Comparison of ENCODE assay signal across 23 mouse cellular contexts in genomic region chr3:138839656-138840055, GRCm38 (mm10).
DNase-seq lines count a peak whose midpoint lies in the region; ATAC-seq and TF ChIP-seq lines count a peak whose summit lies in the region.
"Had no signal": no experiment of that assay in that cellular context is flagged by ENCODE, and none has a peak within 500 bp of the region (broad histone marks: within the 10 kb centered on the region; RNA-seq: fewer than 3 reads in every experiment).

No protein-coding gene starts in this region.

- H3K27ac ChIP-seq in lung, embryonic 16.5 days (ENCODE audit: low read length), result 0 out of 2 replicates have a peak overlapping the region, but pooled peaks have one; percentile 12
- no peak overlapping the region for H3K27ac ChIP-seq in intestine, embryonic 15.5 days
- H3K27ac ChIP-seq in forebrain, embryonic 16.5 days (ENCODE audit: low read length), result no peak overlapping the region
- no peak overlapping the region for H3K27ac ChIP-seq in heart, adult 2 months
- H3K27ac ChIP-seq: embryonic facial prominence, embryonic 12.5 days; forebrain, embryonic 13.5 days; gastrocnemius, adult 2 months; heart, embryonic 10.5 days; heart, embryonic 15.5 days; hindbrain, embryonic 15.5 days had no signal

- H3K9me3 ChIP-seq in lung, embryonic 16.5 days (ENCODE audit: control insufficient read depth, low read length), result no peaks in the 10 kb centered on the region
- no peaks in the 10 kb centered on the region for H3K9me3 ChIP-seq in intestine, embryonic 15.5 days
- H3K9me3 ChIP-seq in forebrain, embryonic 16.5 days (ENCODE audit: control insufficient read depth, low read length), result no peaks in the 10 kb centered on the region
- H3K9me3 ChIP-seq: embryonic facial prominence, embryonic 12.5 days; forebrain, embryonic 13.5 days; G1E; heart, embryonic 10.5 days; heart, embryonic 15.5 days; hindbrain, embryonic 15.5 days had no signal

- no peaks in the 10 kb centered on the region for H3K79me2 ChIP-seq in heart, adult 2 months (replicated peaks; ENCODE audit: control insufficient read depth, insufficient read depth, low read length)

- TF ChIP-seq POLR2A in heart, adult 2 months (IDR thresholded peaks at IDR 0.05; ENCODE audit: insufficient read depth, low read depth, low read length), result no peak

- TF ChIP-seq CTCF in heart, adult 2 months (IDR thresholded peaks at IDR 0.05), result no peak

- peak; percentile 27; the same call in 1 of the 2 replicates for ATAC-seq in lung, embryonic 16.5 days (ENCODE audit: low read depth)
- peak; percentile 55 for ATAC-seq in intestine, embryonic 15.5 days
- ATAC-seq in megakaryocyte progenitor cell, adult 5-6 weeks (replicated peaks; ENCODE audit: poor library complexity), result 0 out of 2 replicates have a peak, but pooled peaks have one; percentile 14
- no peak for ATAC-seq in forebrain, embryonic 16.5 days
- ATAC-seq: CD4-positive, CD25-positive, alpha-beta regulatory T cell, adult 4 months; forebrain, embryonic 13.5 days had no signal

- H3K27me3 ChIP-seq in lung, embryonic 16.5 days (ENCODE audit: control insufficient read depth, insufficient read depth, low read depth, low read length), result no peaks in the 10 kb centered on the region
- H3K27me3 ChIP-seq in intestine, embryonic 15.5 days (replicated peaks), result no peaks in the 10 kb centered on the region
- no peaks in the 10 kb centered on the region for H3K27me3 ChIP-seq in forebrain, embryonic 16.5 days (replicated peaks; ENCODE audit: control insufficient read depth, insufficient read depth, low read length)
- H3K27me3 ChIP-seq in heart, adult 2 months (ENCODE audit: control insufficient read depth, insufficient read depth, low read length), result no peaks in the 10 kb centered on the region
- H3K27me3 ChIP-seq: embryonic facial prominence, embryonic 12.5 days; forebrain, embryonic 13.5 days; heart, embryonic 15.5 days; hindbrain, embryonic 15.5 days had no signal

- no peaks in the 10 kb centered on the region for H3K36me3 ChIP-seq in lung, embryonic 16.5 days (ENCODE audit: control insufficient read depth, insufficient read depth, low read length)
- H3K36me3 ChIP-seq in intestine, embryonic 15.5 days, result no peaks in the 10 kb centered on the region
- H3K36me3 ChIP-seq in forebrain, embryonic 16.5 days (ENCODE audit: control insufficient read depth, insufficient read depth), result no peaks in the 10 kb centered on the region
- H3K36me3 ChIP-seq in heart, adult 2 months (ENCODE audit: control insufficient read depth, insufficient read depth, low read length), result no peaks in the 10 kb centered on the region
- H3K36me3 ChIP-seq: embryonic facial prominence, embryonic 12.5 days; G1E; heart, embryonic 10.5 days; heart, embryonic 15.5 days; hindbrain, embryonic 15.5 days had no signal

- H3K4me3 ChIP-seq in lung, embryonic 16.5 days (ENCODE audit: low read length), result no peak overlapping the region
- H3K4me3 ChIP-seq in intestine, embryonic 15.5 days (replicated peaks), result no peak overlapping the region
- no peak overlapping the region for H3K4me3 ChIP-seq in forebrain, embryonic 16.5 days (replicated peaks; ENCODE audit: low read length)
- H3K4me3 ChIP-seq in heart, adult 2 months, result no peak overlapping the region
- H3K4me3 ChIP-seq: embryonic facial prominence, embryonic 12.5 days; forebrain, embryonic 13.5 days; gastrocnemius, adult 2 months; heart, embryonic 10.5 days; heart, embryonic 15.5 days; hindbrain, embryonic 15.5 days had no signal

- H3K4me1 ChIP-seq in lung, embryonic 16.5 days (replicated peaks; ENCODE audit: control insufficient read depth, insufficient read depth, low read length), result peaks cover 10% of the 10 kb centered on the region
- peaks cover 6% of the 10 kb centered on the region; the same call in 1 of the 2 replicates for H3K4me1 ChIP-seq in intestine, embryonic 15.5 days (replicated peaks)
- peaks cover 3% of the 10 kb centered on the region for H3K4me1 ChIP-seq in forebrain, embryonic 16.5 days (replicated peaks; ENCODE audit: control insufficient read depth, insufficient read depth, low read length)
- no peaks in the 10 kb centered on the region for H3K4me1 ChIP-seq in heart, adult 2 months (ENCODE audit: control insufficient read depth, insufficient read depth, low read length)
- H3K4me1 ChIP-seq: heart, embryonic 15.5 days had no signal

- H3K4me2 ChIP-seq in lung, embryonic 16.5 days (ENCODE audit: low read depth, low read length), result no peak overlapping the region
- no peak overlapping the region for H3K4me2 ChIP-seq in intestine, embryonic 15.5 days (replicated peaks)
- no peak overlapping the region for H3K4me2 ChIP-seq in forebrain, embryonic 16.5 days (ENCODE audit: low read length)
- H3K4me2 ChIP-seq: embryonic facial prominence, embryonic 12.5 days; forebrain, embryonic 13.5 days; heart, embryonic 15.5 days; hindbrain, embryonic 15.5 days had no signal

- WGBS in lung, embryonic 16.5 days, result 35% methylated on average over 6 of the region's 6 CpGs
- 36% methylated on average over 6 of the region's 6 CpGs for WGBS in intestine, embryonic 15.5 days
- WGBS in forebrain, embryonic 16.5 days, result 85% methylated on average over 6 of the region's 6 CpGs
- 67% methylated on average over 6 of the region's 6 CpGs for WGBS in heart, adult 2 months

- no peak overlapping the region for H3K9ac ChIP-seq in lung, embryonic 16.5 days (ENCODE audit: low read length)
- H3K9ac ChIP-seq in intestine, embryonic 15.5 days, result no peak overlapping the region
- H3K9ac ChIP-seq in forebrain, embryonic 16.5 days (replicated peaks; ENCODE audit: low read depth, low read length), result no peak overlapping the region
- H3K9ac ChIP-seq in heart, adult 2 months (ENCODE audit: low read depth, low read length), result no peak overlapping the region
- H3K9ac ChIP-seq: embryonic facial prominence, embryonic 12.5 days; forebrain, embryonic 13.5 days; heart, embryonic 15.5 days; hindbrain, embryonic 15.5 days had no signal

- TF ChIP-seq EP300 in heart, adult 2 months (IDR thresholded peaks at IDR 0.05; ENCODE audit: insufficient read depth, low read depth, low read length), result no peak

- intact Hi-C loops in heart, postnatal 25 days (cut with DNase I), result loop anchor here (10.0 kb wide), 1 partner anchor 195 kb away; no protein-coding TSS in a partner anchor
- intact Hi-C loops in heart, adult 2 months (cut with DNase I), result loop anchor here (5.0 kb wide), 1 partner anchor 97 kb away; the partner anchor contains the start of gene Tspan5

- DNase-seq in lung, postnatal 25 days (ENCODE audit: low spot score), result no peak
- peak; percentile 16 for DNase-seq in fat pad, adult 2 months (ENCODE audit: extremely low read depth, low read depth, low spot score)
- no peak for DNase-seq in heart, postnatal 25 days (ENCODE audit: low spot score)
- no peak for DNase-seq in heart, adult 2 months
- DNase-seq: adrenal gland, adult 8-10 months; adrenal gland, postnatal 36 days; B cell, adult 2 months; cerebellum, adult 2 months; cerebellum, postnatal 10 days; gastrocnemius, adult 2 months; gastrocnemius, postnatal 36 days; heart, postnatal 14 days had no signal
